Mouse (Mus musculus) limb, embryonic 14.5 days (tissue): ENCODE measurements around the gene Olfr1233. TPM values are rescaled to one million over a fixed set of nuclear protein-coding genes. Genes with fewer than 3 reads are reported as not detected.

Source experiments
- ATAC-seq: fragments of 200-750 bp; cut with Nextera tagmentation; 2 replicates; pipeline ENCODE4 v1.8.0; 2017; ENCODE audit warnings: low read depth, moderate number of reproducible peaks, moderate TSS enrichment; ENCODE audit not compliant: low FRiP score
- DNase-seq: peaks from one replicate; pipeline ENCODE4 v3.0.0-alpha.2; 2015; ENCODE audit warnings: low spot score
- H3K27ac ChIP-seq: fragments of 300-500 bp; sonication (generic); replicated peaks from 2 replicates; pipeline ENCODE4 v1.5.1; 2014; ENCODE audit warnings: low read depth, mild to moderate bottlenecking, low read length, moderate library complexity, mixed read lengths
- H3K27me3 ChIP-seq: fragments of 300-500 bp; sonication (generic); 2 replicates; pipeline ENCODE4 v1.6.1; 2014; ENCODE audit warnings: low read length, mixed read lengths; ENCODE audit not compliant: control insufficient read depth, insufficient read depth
- H3K36me3 ChIP-seq: fragments of 300-500 bp; sonication (generic); 2 replicates; pipeline ENCODE4 v1.6.1; 2014; ENCODE audit warnings: mild to moderate bottlenecking, low read length, moderate library complexity, mixed read lengths; ENCODE audit not compliant: control insufficient read depth, insufficient read depth
- H3K4me1 ChIP-seq: fragments of 300-500 bp; sonication (generic); 2 replicates; pipeline ENCODE4 v1.6.1; 2014; ENCODE audit warnings: antibody characterized with exemption, low read length, mixed read lengths; ENCODE audit not compliant: control insufficient read depth, insufficient read depth
- H3K4me2 ChIP-seq: fragments of 300-500 bp; sonication (generic); replicated peaks from 2 replicates; pipeline ENCODE4 v1.6.1; 2014; ENCODE audit warnings: low read depth, mild to moderate bottlenecking, low read length, moderate library complexity; ENCODE audit not compliant: severe bottlenecking
- H3K4me3 ChIP-seq: fragments of 300-500 bp; sonication (generic); replicated peaks from 2 replicates; pipeline ENCODE4 v1.5.1; 2014; ENCODE audit warnings: low read length
- H3K9ac ChIP-seq: fragments of 300-500 bp; sonication (generic); 2 replicates; pipeline ENCODE4 v1.6.1; 2014; ENCODE audit warnings: mild to moderate bottlenecking, low read depth, low read length, moderate library complexity; ENCODE audit not compliant: severe bottlenecking
- H3K9me3 ChIP-seq: fragments of 300-500 bp; sonication (generic); 2 replicates; pipeline ENCODE4 v1.6.1; 2016; ENCODE audit warnings: low read length; ENCODE audit not compliant: control insufficient read depth
- POLR2A ChIP-seq: fragments of 200-500 bp; IDR thresholded peaks from 2 replicates; pipeline ENCODE4 v1.8.0; 2012; ENCODE audit warnings: inconsistent platforms, mild to moderate bottlenecking, moderate library complexity, borderline replicate concordance; ENCODE audit not compliant: insufficient read depth, insufficient read length; ENCODE audit errors: extremely low read depth
- WGBS: fragments of 180-500 bp; shearing (Covaris S2); extraction: QIAGEN DNeasy Blood & Tissue Kit; methylation state at CpG from one replicate; pipeline ENCODE4 v1.1.7; 2014; 5-methylcytosine and 5-hydroxymethylcytosine counted together
- polyA plus RNA-seq, 2 experiments: library from polyadenylated mRNA; depleted of rRNA in 1 of 2; stranded (reverse) in 1 of 2; unstranded in 1 of 2; fragments of >200 nt; fragmentation: Nextera tagmentation in 1 of 2; extraction: Ambion mirVana in 1 of 2; gene quantifications; 2 replicates each; pipeline versions ENCODE4 v1.2.1 to v1.2.3; 2012 to 2014

Olfr1233 gene
- polyA plus RNA-seq, 2 experiments: not detected

- TF ChIP-seq POLR2A: no peak
- DNase-seq (no peak), ATAC-seq (no peak)
- Histone ChIP-seq H3K27ac (no peak within 1 kb of the TSS), H3K36me3 (no peaks in the 10 kb centered on the region), H3K9ac (no peak within 1 kb of the TSS), H3K4me2 (no peak within 1 kb of the TSS), H3K27me3 (no peaks in the 10 kb centered on the region), H3K4me1 (no peaks in the 10 kb centered on the region), H3K9me3 (no peaks in the 10 kb centered on the region), H3K4me3 (no peak within 1 kb of the TSS)
- 80% methylated on average over 2 of the region's 2 CpGs for WGBS
Measured at GRCm38 (mm10) chr2:89287914-89288313, 54.3 kb downstream of the Olfr1233 start, which contains the start of gene Olfr1229. Gene Olfr1229 (minus strand): TSS chr2:89288014.

Other genes starting within 250 kb of the Olfr1233 start
- gene Olfr1220, start 235.6 kb downstream of the Olfr1233 start, polyA plus RNA-seq (2012; rRNA removed): not detected in 2 replicates
- not detected in 2 replicates for gene Olfr1220, start 235.6 kb downstream of the Olfr1233 start, polyA plus RNA-seq (2014; fragmentation: Nextera tagmentation; extraction: Ambion mirVana)
- gene Olfr1221, start 225.1 kb downstream of the Olfr1233 start, polyA plus RNA-seq (2012; rRNA removed): not detected in 2 replicates
- not detected in 2 replicates for gene Olfr1221, start 225.1 kb downstream of the Olfr1233 start, polyA plus RNA-seq (2014; fragmentation: Nextera tagmentation; extraction: Ambion mirVana)
- not detected in 2 replicates for gene Olfr1222, start 209.3 kb downstream of the Olfr1233 start, polyA plus RNA-seq (2012; rRNA removed)
- not detected in 2 replicates for gene Olfr1222, start 209.3 kb downstream of the Olfr1233 start, polyA plus RNA-seq (2014; fragmentation: Nextera tagmentation; extraction: Ambion mirVana)
- not detected in 2 replicates for gene Olfr1223, start 190.8 kb downstream of the Olfr1233 start, polyA plus RNA-seq (2012; rRNA removed)
- not detected in 2 replicates for gene Olfr1223, start 190.8 kb downstream of the Olfr1233 start, polyA plus RNA-seq (2014; fragmentation: Nextera tagmentation; extraction: Ambion mirVana)
- not detected in 2 replicates for gene Olfr1224-ps1, start 178.3 kb downstream of the Olfr1233 start, polyA plus RNA-seq (2012; rRNA removed)
- gene Olfr1224-ps1, start 178.3 kb downstream of the Olfr1233 start, polyA plus RNA-seq (2014; fragmentation: Nextera tagmentation; extraction: Ambion mirVana): not detected in 2 replicates
- not detected in 2 replicates for gene Olfr1225, start 167.7 kb downstream of the Olfr1233 start, polyA plus RNA-seq (2012; rRNA removed)
- gene Olfr1225, start 167.7 kb downstream of the Olfr1233 start, polyA plus RNA-seq (2014; fragmentation: Nextera tagmentation; extraction: Ambion mirVana): not detected in 2 replicates
- not detected in 2 replicates for gene Olfr1226, start 142.3 kb downstream of the Olfr1233 start, polyA plus RNA-seq (2012; rRNA removed)
- gene Olfr1226, start 142.3 kb downstream of the Olfr1233 start, polyA plus RNA-seq (2014; fragmentation: Nextera tagmentation; extraction: Ambion mirVana): not detected in 2 replicates
- not detected in 2 replicates for gene Olfr1228, start 88.3 kb downstream of the Olfr1233 start, polyA plus RNA-seq (2012; rRNA removed)
- gene Olfr1228, start 88.3 kb downstream of the Olfr1233 start, polyA plus RNA-seq (2014; fragmentation: Nextera tagmentation; extraction: Ambion mirVana): not detected in 2 replicates
- not detected in 2 replicates for gene Olfr1229, start 54.4 kb downstream of the Olfr1233 start, polyA plus RNA-seq (2012; rRNA removed)
- not detected in 2 replicates for gene Olfr1229, start 54.4 kb downstream of the Olfr1233 start, polyA plus RNA-seq (2014; fragmentation: Nextera tagmentation; extraction: Ambion mirVana)
- not detected in 2 replicates for gene Olfr1230, start 45.1 kb downstream of the Olfr1233 start, polyA plus RNA-seq (2012; rRNA removed)
- not detected in 2 replicates for gene Olfr1230, start 45.1 kb downstream of the Olfr1233 start, polyA plus RNA-seq (2014; fragmentation: Nextera tagmentation; extraction: Ambion mirVana)
- gene Olfr1231, start 35.3 kb downstream of the Olfr1233 start, polyA plus RNA-seq (2012; rRNA removed): not detected in 2 replicates
- not detected in 2 replicates for gene Olfr1231, start 35.3 kb downstream of the Olfr1233 start, polyA plus RNA-seq (2014; fragmentation: Nextera tagmentation; extraction: Ambion mirVana)
- not detected in 2 replicates for gene Olfr1232, start 12.7 kb downstream of the Olfr1233 start, polyA plus RNA-seq (2012; rRNA removed)
- gene Olfr1232, start 12.7 kb downstream of the Olfr1233 start, polyA plus RNA-seq (2014; fragmentation: Nextera tagmentation; extraction: Ambion mirVana): not detected in 2 replicates
- gene Olfr1234, start 22.5 kb upstream of the Olfr1233 start, polyA plus RNA-seq (2012; rRNA removed): not detected in 2 replicates
- gene Olfr1234, start 22.5 kb upstream of the Olfr1233 start, polyA plus RNA-seq (2014; fragmentation: Nextera tagmentation; extraction: Ambion mirVana): not detected in 2 replicates
- not detected in 2 replicates for gene Olfr1238, start 67.3 kb upstream of the Olfr1233 start, polyA plus RNA-seq (2012; rRNA removed)
- gene Olfr1238, start 67.3 kb upstream of the Olfr1233 start, polyA plus RNA-seq (2014; fragmentation: Nextera tagmentation; extraction: Ambion mirVana): not detected in 2 replicates
- gene Olfr1239, start 78.0 kb upstream of the Olfr1233 start, polyA plus RNA-seq (2012; rRNA removed): not detected in 2 replicates
- gene Olfr1239, start 78.0 kb upstream of the Olfr1233 start, polyA plus RNA-seq (2014; fragmentation: Nextera tagmentation; extraction: Ambion mirVana): not detected in 2 replicates
- not detected in 2 replicates for gene Olfr1240, start 100.6 kb upstream of the Olfr1233 start, polyA plus RNA-seq (2012; rRNA removed)
- not detected in 2 replicates for gene Olfr1240, start 100.6 kb upstream of the Olfr1233 start, polyA plus RNA-seq (2014; fragmentation: Nextera tagmentation; extraction: Ambion mirVana)
- gene Olfr1241, start 144.7 kb upstream of the Olfr1233 start, polyA plus RNA-seq (2012; rRNA removed): not detected in 2 replicates
- gene Olfr1241, start 144.7 kb upstream of the Olfr1233 start, polyA plus RNA-seq (2014; fragmentation: Nextera tagmentation; extraction: Ambion mirVana): not detected in 2 replicates
- gene Olfr1242, start 155.9 kb upstream of the Olfr1233 start, polyA plus RNA-seq (2012; rRNA removed): not detected in 2 replicates
- not detected in 2 replicates for gene Olfr1242, start 155.9 kb upstream of the Olfr1233 start, polyA plus RNA-seq (2014; fragmentation: Nextera tagmentation; extraction: Ambion mirVana)
- gene Olfr1243, start 189.1 kb upstream of the Olfr1233 start, polyA plus RNA-seq (2012; rRNA removed): not detected in 2 replicates
- not detected in 2 replicates for gene Olfr1243, start 189.1 kb upstream of the Olfr1233 start, polyA plus RNA-seq (2014; fragmentation: Nextera tagmentation; extraction: Ambion mirVana)
- not detected in 2 replicates for gene Olfr1245, start 236.0 kb upstream of the Olfr1233 start, polyA plus RNA-seq (2012; rRNA removed)
- gene Olfr1245, start 236.0 kb upstream of the Olfr1233 start, polyA plus RNA-seq (2014; fragmentation: Nextera tagmentation; extraction: Ambion mirVana): not detected in 2 replicates